Mouse (Mus musculus) cerebellum, adult 2 months (tissue): Measurements from ENCODE around the gene Tmprss6.

Source experiments
- CTCF ChIP-seq: fragments of 200-500 bp; IDR thresholded peaks from 2 replicates; pipeline ENCODE4 v1.5.1; 2011; ENCODE audit warnings: low read depth, mild to moderate bottlenecking, control low read depth, low read length, moderate library complexity, borderline replicate concordance; ENCODE audit not compliant: insufficient read depth
- POLR2A ChIP-seq: fragments of 200-500 bp; IDR thresholded peaks from 2 replicates; pipeline ENCODE4 v1.6.1; 2011; ENCODE audit warnings: low read length, control low read depth, borderline replicate concordance; ENCODE audit not compliant: insufficient read depth

DNA sequence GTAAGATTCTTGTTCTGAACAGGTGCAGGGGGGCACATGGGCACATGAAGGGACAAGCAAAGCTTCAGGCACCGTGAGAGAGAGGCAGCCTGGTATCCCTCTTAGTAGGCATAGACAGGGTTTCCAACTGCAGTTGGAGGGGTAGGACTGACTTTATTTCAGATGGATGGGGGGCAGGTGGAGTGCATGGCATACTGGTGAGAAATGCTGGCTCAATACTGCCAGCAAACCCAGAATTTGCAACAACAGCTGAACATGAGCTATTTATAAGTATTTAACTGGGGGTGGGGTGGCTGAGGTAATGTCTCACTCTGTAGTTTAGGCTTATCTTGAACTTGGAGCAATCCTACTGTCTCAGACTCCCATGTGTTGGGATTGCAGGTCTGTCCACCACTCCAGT lies 35.6 kb upstream of the Tmprss6 start:
- TF ChIP-seq CTCF (no peak), POLR2A (no peak)
